Mouse (Mus musculus) liver, embryonic 14.5 days (tissue): ENCODE data around the gene Pex5. TPM values are rescaled to one million over a fixed set of nuclear protein-coding genes. Genes with fewer than 3 reads are reported as not detected.
A peak's percentile ranks its signal among the peaks of the same experiment; 100 is the strongest.

Source experiments
- ATAC-seq: fragments of 200-750 bp; cut with Nextera tagmentation; 2 replicates; pipeline ENCODE4 v1.8.0; 2017; ENCODE audit warnings: moderate number of reproducible peaks, mild to moderate bottlenecking, moderate library complexity; ENCODE audit not compliant: insufficient read depth
- DNase-seq, 3 experiments: peaks; one replicate each; pipeline ENCODE4 v3.0.0-alpha.2; 2012 to 2013; ENCODE audit warnings: low read depth in 3 of 3, low spot score in 3 of 3
- H3K27ac ChIP-seq: fragments of 300-500 bp; sonication (generic); 2 replicates; pipeline ENCODE4 v1.5.1; 2014; ENCODE audit warnings: moderate library complexity, mild to moderate bottlenecking, control low read depth, inconsistent platforms
- H3K27me3 ChIP-seq: fragments of 300-500 bp; sonication (generic); 2 replicates; pipeline ENCODE4 v1.6.1; 2014; ENCODE audit warnings: mild to moderate bottlenecking, low read length, moderate library complexity; ENCODE audit not compliant: control insufficient read depth, insufficient read depth
- H3K36me3 ChIP-seq: fragments of 300-500 bp; sonication (generic); replicated peaks from 2 replicates; pipeline ENCODE4 v1.6.1; 2014; ENCODE audit warnings: low read depth; ENCODE audit not compliant: control insufficient read depth, insufficient read depth
- H3K4me1 ChIP-seq, 2 experiments: fragments of 200-500 bp in 1 of 2; fragments of 300-500 bp in 1 of 2; sonication (generic) in 1 of 2; replicated peaks; 2 replicates each; pipeline ENCODE4 v1.6.1; 2012 to 2014; ENCODE audit warnings: antibody characterized with exemption in 1 of 2, inconsistent platforms in 1 of 2, low read length in 1 of 2; ENCODE audit not compliant: control insufficient read depth in 2 of 2, insufficient read depth in 2 of 2
- H3K4me2 ChIP-seq: fragments of 300-500 bp; sonication (generic); 2 replicates; pipeline ENCODE4 v1.6.1; 2014; ENCODE audit warnings: low read depth, mild to moderate bottlenecking, control low read depth, moderate library complexity
- H3K4me3 ChIP-seq, 2 experiments: fragments of 200-500 bp in 1 of 2; fragments of 300-500 bp in 1 of 2; sonication (generic) in 1 of 2; 2 replicates each; pipeline ENCODE4 v1.5.1; 2012 to 2014; ENCODE audit warnings: low read depth in 2 of 2, low read length in 2 of 2, mild to moderate bottlenecking in 2 of 2, control low read depth in 1 of 2, inconsistent platforms in 1 of 2, moderate library complexity in 1 of 2; ENCODE audit not compliant: insufficient read depth in 1 of 2
- H3K9ac ChIP-seq: fragments of 300-500 bp; sonication (generic); replicated peaks from 2 replicates; pipeline ENCODE4 v1.6.1; 2014; ENCODE audit warnings: mild to moderate bottlenecking, control low read depth, moderate library complexity
- H3K9me3 ChIP-seq: fragments of 300-500 bp; sonication (generic); 2 replicates; pipeline ENCODE4 v1.6.1; 2016; ENCODE audit warnings: low read length, mixed read lengths; ENCODE audit not compliant: control insufficient read depth
- CTCF ChIP-seq: IDR thresholded peaks from 2 replicates; pipeline ENCODE4 v1.5.1; 2016; ENCODE audit warnings: antibody characterized with exemption, low read depth, control low read depth
- EP300 ChIP-seq: IDR thresholded peaks from 2 replicates; pipeline ENCODE4 v1.6.1; 2016; ENCODE audit warnings: antibody characterized with exemption, low read depth
- WGBS: fragments of 180-500 bp; shearing (Covaris S2); extraction: QIAGEN DNeasy Blood & Tissue Kit; methylation state at CpG from one replicate; pipeline ENCODE4 v1.1.7; 2014; ENCODE audit not compliant: insufficient replicate concordance; 5-methylcytosine and 5-hydroxymethylcytosine counted together
- polyA plus RNA-seq, 2 experiments: library from polyadenylated mRNA; depleted of rRNA in 1 of 2; stranded (reverse) in 1 of 2; unstranded in 1 of 2; fragments of >200 nt; fragmentation: Nextera tagmentation in 1 of 2; extraction: Ambion mirVana in 1 of 2; gene quantifications; 2 replicates each; pipeline versions ENCODE4 v1.2.1 to v1.2.3; 2012 to 2014

Gene Pex5
- polyA plus RNA-seq, 2 experiments = 12.5 to 14.2 TPM

- Histone ChIP-seq H3K4me3 (no peak overlapping the region), H3K27me3 (no peaks in the 10 kb centered on the region), H3K27ac (no peak overlapping the region), H3K4me1 (peaks cover 10 to 13% of the 10 kb centered on the region in 2 experiments), H3K9me3 (no peaks in the 10 kb centered on the region), H3K9ac (no peak overlapping the region), H3K4me2 (no peak overlapping the region), H3K36me3 (no peaks in the 10 kb centered on the region)
- ATAC-seq (no peak), DNase-seq (no peak)
- peak; percentile 54 for TF ChIP-seq CTCF
- no peak for TF ChIP-seq EP300
- 62% methylated on average over 10 of the region's 10 CpGs for WGBS
Observed at GRCm38 (mm10) chr6:124448186-124448852, 33.5 kb upstream of the Pex5 start.

GRCm38 (mm10) chr6:124447356-124447755, 32.5 kb upstream of the Pex5 start:
- ATAC-seq (no peak), DNase-seq (no peak)
- Histone ChIP-seq H3K36me3 (no peaks in the 10 kb centered on the region), H3K27ac (no peak overlapping the region), H3K9ac (no peak overlapping the region), H3K4me2 (no peak overlapping the region), H3K9me3 (no peaks in the 10 kb centered on the region), H3K4me1 (peaks cover 10 to 11% of the 10 kb centered on the region in 2 experiments), H3K27me3 (no peaks in the 10 kb centered on the region), H3K4me3 (no peak overlapping the region)
- WGBS = 66% methylated on average over 2 of the region's 2 CpGs
- TF ChIP-seq EP300 = no peak
- no peak for TF ChIP-seq CTCF

GRCm38 (mm10) chr6:124446459-124446858, 31.6 kb upstream of the Pex5 start:
- no peak overlapping the region for H3K27ac ChIP-seq
- H3K4me2 ChIP-seq = no peak overlapping the region
- H3K4me3 ChIP-seq = no peak overlapping the region
- ATAC-seq = no peak
- no peaks in the 10 kb centered on the region for H3K36me3 ChIP-seq
- H3K4me1 ChIP-seq = peaks cover 2% of the 10 kb centered on the region in 2 experiments; a peak in 3 of 4 replicates
- no peaks in the 10 kb centered on the region for H3K27me3 ChIP-seq
- H3K9me3 ChIP-seq = no peaks in the 10 kb centered on the region
- WGBS = 78% methylated on average over 9 of the region's 9 CpGs
- TF ChIP-seq EP300 = no peak
- TF ChIP-seq CTCF = no peak
- H3K9ac ChIP-seq = no peak overlapping the region
- DNase-seq = no peak

GRCm38 (mm10) chr6:124446024-124446423, 31.2 kb upstream of the Pex5 start:
- no peaks in the 10 kb centered on the region for H3K27me3 ChIP-seq
- no peak overlapping the region for H3K4me2 ChIP-seq
- no peak overlapping the region for H3K4me3 ChIP-seq
- H3K4me1 ChIP-seq = no peaks in the 10 kb centered on the region; a peak in 1 of 4 replicates
- H3K27ac ChIP-seq = no peak overlapping the region
- no peak overlapping the region for H3K9ac ChIP-seq
- ATAC-seq (no peak), DNase-seq (no peak)
- no peaks in the 10 kb centered on the region for H3K36me3 ChIP-seq
- TF ChIP-seq CTCF (no peak), EP300 (no peak)
- H3K9me3 ChIP-seq = no peaks in the 10 kb centered on the region
- WGBS = 72% methylated on average over 2 of the region's 2 CpGs

- Histone ChIP-seq H3K27me3 (no peaks in the 10 kb centered on the region), H3K9ac (no peak overlapping the region), H3K36me3 (no peaks in the 10 kb centered on the region), H3K4me3 (no peak overlapping the region), H3K4me2 (no peak overlapping the region), H3K9me3 (no peaks in the 10 kb centered on the region), H3K27ac (no peak overlapping the region), H3K4me1 (no peaks in the 10 kb centered on the region)
- TF ChIP-seq EP300 = no peak
- no peak for TF ChIP-seq CTCF
- no peak for ATAC-seq
- WGBS = 72% methylated on average over 2 of the region's 2 CpGs
- DNase-seq = no peak
Observed at GRCm38 (mm10) chr6:124443338-124443737, 28.5 kb upstream of the Pex5 start.
